ENCODE assay signal across 14 mouse cellular contexts in the genomic region with DNA sequence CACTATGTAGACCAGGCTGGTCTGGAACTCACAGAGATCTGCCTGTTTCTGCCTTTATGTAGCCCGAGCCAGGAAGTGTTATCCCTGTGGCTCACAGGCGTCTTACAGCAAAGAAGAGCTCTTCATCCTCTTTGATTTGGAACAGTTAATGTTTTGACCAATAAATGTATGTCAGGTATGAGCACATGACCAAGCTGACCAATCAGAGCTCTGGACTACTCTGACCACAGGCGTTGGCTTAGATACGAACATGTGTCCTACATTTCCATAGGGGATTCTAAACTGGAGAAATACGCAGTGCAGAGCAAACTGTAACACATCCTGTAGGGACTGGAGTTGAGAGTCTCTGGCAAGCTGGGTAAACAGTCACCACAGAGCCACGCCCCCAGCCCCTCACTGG. TPM values are rescaled to one million over a fixed set of nuclear protein-coding genes. Genes with fewer than 3 reads are reported as not detected.
"Had no signal": no experiment of that assay in that cellular context is flagged by ENCODE, and none has a peak within 500 bp of the region (broad histone marks: within the 10 kb centered on the region; RNA-seq: fewer than 3 reads in every experiment).

No protein-coding gene starts in this region.

- H3K4me3 ChIP-seq: limb, embryonic 15.5 days; liver, embryonic 12.5 days; midbrain, embryonic 10.5 days; midbrain, embryonic 15.5 days had no signal

- ATAC-seq: liver, embryonic 12.5 days; midbrain, embryonic 15.5 days had no signal

- H3K4me1 ChIP-seq: limb, embryonic 15.5 days; liver, embryonic 12.5 days; midbrain, embryonic 10.5 days; midbrain, embryonic 15.5 days had no signal

- H3K9me3 ChIP-seq: limb, embryonic 15.5 days; liver, embryonic 12.5 days; midbrain, embryonic 10.5 days; midbrain, embryonic 15.5 days had no signal

- H3K9ac ChIP-seq: limb, embryonic 15.5 days; liver, embryonic 12.5 days; lung, embryonic 14.5 days; midbrain, embryonic 15.5 days had no signal

- H3K4me2 ChIP-seq: limb, embryonic 15.5 days; liver, embryonic 12.5 days; lung, embryonic 14.5 days; midbrain, embryonic 15.5 days had no signal

- DNase-seq: kidney, adult 8-10 months; kidney, postnatal 25 days; lung, embryonic 14.5 days; lung, postnatal 10 days; lung, postnatal 4 days had no signal

- H3K27ac ChIP-seq: limb, embryonic 15.5 days; liver, embryonic 12.5 days; midbrain, embryonic 10.5 days; midbrain, embryonic 15.5 days; stomach, postnatal 0 days had no signal

RNA-seq across cellular contexts. Expression of gene Ckm, which starts 22.3 kb away (rescaled TPM):
- total RNA-seq: layer of hippocampus, adult 18-20 months; layer of hippocampus, postnatal 14 days; left cerebral cortex, postnatal 25 days; neutrophil, adult 5-6 weeks had no signal
- polyA plus RNA-seq: midbrain, embryonic 10.5 days; midbrain, embryonic 15.5 days had no signal

RNA-seq across cellular contexts. Expression of gene Exoc3l2, which starts 36.2 kb away (rescaled TPM):
- total RNA-seq: neutrophil, adult 5-6 weeks had no signal
